Mouse (Mus musculus) liver, embryonic 15.5 days (tissue): Measurements from ENCODE around the gene Dcakd. TPM values are rescaled to one million over a fixed set of nuclear protein-coding genes. Genes with fewer than 3 reads are reported as not detected.

Source experiments
- ATAC-seq: fragments of 200-750 bp; cut with Nextera tagmentation; 2 replicates; pipeline ENCODE4 v1.8.0; 2017; ENCODE audit warnings: moderate number of reproducible peaks, mild to moderate bottlenecking, moderate library complexity; ENCODE audit not compliant: insufficient read depth
- H3K27ac ChIP-seq: fragments of 300-500 bp; sonication (generic); replicated peaks from 2 replicates; pipeline ENCODE4 v1.5.1; 2015; ENCODE audit warnings: mild to moderate bottlenecking, inconsistent platforms
- H3K27me3 ChIP-seq: fragments of 300-500 bp; sonication (generic); 2 replicates; pipeline ENCODE4 v1.6.1; 2015; ENCODE audit warnings: mild to moderate bottlenecking, inconsistent platforms
- H3K36me3 ChIP-seq: fragments of 300-500 bp; sonication (generic); replicated peaks from 2 replicates; pipeline ENCODE4 v1.6.1; 2015; ENCODE audit warnings: moderate library complexity, mild to moderate bottlenecking, inconsistent platforms
- H3K4me1 ChIP-seq: fragments of 300-500 bp; sonication (generic); replicated peaks from 2 replicates; pipeline ENCODE4 v1.6.1; 2015; ENCODE audit warnings: inconsistent platforms
- H3K4me2 ChIP-seq: fragments of 300-500 bp; sonication (generic); 2 replicates; pipeline ENCODE4 v1.6.1; 2015; ENCODE audit warnings: moderate library complexity, mild to moderate bottlenecking, inconsistent platforms
- H3K4me3 ChIP-seq: fragments of 300-500 bp; sonication (generic); replicated peaks from 2 replicates; pipeline ENCODE4 v1.5.1; 2015; ENCODE audit warnings: mild to moderate bottlenecking, inconsistent platforms
- H3K9ac ChIP-seq: fragments of 300-500 bp; sonication (generic); 2 replicates; pipeline ENCODE4 v1.6.1; 2015; ENCODE audit warnings: moderate library complexity, mild to moderate bottlenecking, inconsistent platforms
- H3K9me3 ChIP-seq: fragments of 300-500 bp; sonication (generic); replicated peaks from 2 replicates; pipeline ENCODE4 v1.6.1; 2016; ENCODE audit warnings: inconsistent platforms
- WGBS: fragments of 180-500 bp; shearing (Covaris S2); methylation state at CpG from one replicate; pipeline ENCODE4 v1.1.7; 2015; ENCODE audit warnings: mixed read lengths; ENCODE audit not compliant: insufficient replicate concordance; 5-methylcytosine and 5-hydroxymethylcytosine counted together
- polyA plus RNA-seq: library from polyadenylated mRNA; unstranded; fragments of >200 nt; fragmentation: Nextera tagmentation; extraction: Ambion mirVana; gene quantifications from 2 replicates; pipeline ENCODE4 v1.2.1, GENCODE M21; 2015

The Dcakd gene
- polyA plus RNA-seq, 1 experiment from 2014 or later: 28.7 TPM

DNA sequence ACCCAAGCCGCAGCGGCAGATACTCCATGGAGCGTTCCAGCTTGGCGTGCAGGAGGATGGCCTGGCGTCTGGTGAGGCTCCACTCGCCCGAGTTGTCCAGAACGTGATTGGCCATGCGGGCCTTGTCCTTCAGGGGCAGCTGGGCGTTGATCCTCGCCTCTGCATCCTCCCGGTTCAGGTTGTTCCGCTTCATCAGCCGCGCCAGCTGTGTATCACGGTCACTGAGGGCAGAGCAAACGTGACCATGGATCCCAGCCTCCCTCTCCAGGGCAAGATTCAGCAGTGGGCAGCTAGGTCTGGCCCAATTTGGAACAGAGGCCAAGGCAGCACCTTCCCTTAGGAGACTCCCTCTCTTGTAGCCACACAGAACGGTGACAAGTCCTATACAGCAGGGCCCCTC is 33.2 kb downstream of the Dcakd start:
- 89% methylated on average over 18 of the region's 18 CpGs for WGBS
- Histone ChIP-seq H3K4me2 (no peak overlapping the region), H3K27ac (no peak overlapping the region), H3K9me3 (no peaks in the 10 kb centered on the region), H3K27me3 (peaks cover 31% of the 10 kb centered on the region), H3K9ac (no peak overlapping the region), H3K36me3 (peaks cover 39% of the 10 kb centered on the region), H3K4me3 (no peak overlapping the region), H3K4me1 (peaks cover 22% of the 10 kb centered on the region)
- no peak for ATAC-seq

DNA sequence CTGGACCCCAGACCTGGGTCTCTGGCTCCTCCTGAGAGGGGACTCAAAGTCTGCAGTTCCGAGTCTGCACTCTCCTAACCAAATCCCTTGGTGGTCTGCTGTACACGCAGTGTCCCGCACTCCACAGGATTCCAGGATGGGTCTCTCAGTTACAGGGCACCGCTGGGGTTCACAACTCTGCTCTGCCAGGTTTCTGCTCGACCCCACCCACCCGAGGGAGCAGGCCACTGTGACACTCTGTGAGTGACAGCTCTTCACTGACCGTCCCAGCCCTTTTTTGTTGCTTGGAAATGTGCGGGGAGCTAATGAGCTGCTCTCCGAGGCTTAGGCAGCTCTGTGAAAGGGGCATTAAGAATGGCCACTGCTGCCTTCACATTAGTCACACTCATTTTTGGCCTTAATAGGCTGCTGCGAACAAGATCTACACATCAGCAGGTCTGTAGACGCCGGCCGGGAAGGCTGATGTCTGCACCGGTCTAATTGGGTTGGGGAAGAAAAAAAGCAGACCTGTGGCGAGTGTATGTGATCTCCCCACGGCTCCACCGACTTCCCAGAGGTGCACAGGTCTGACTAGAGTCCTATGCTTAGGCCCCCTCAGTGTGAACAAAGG is 34.6 kb downstream of the Dcakd start:
- Histone ChIP-seq H3K9ac (no peak overlapping the region), H3K36me3 (peaks cover 33% of the 10 kb centered on the region), H3K4me3 (no peak overlapping the region), H3K27me3 (peaks cover 46% of the 10 kb centered on the region), H3K4me2 (no peak overlapping the region), H3K4me1 (peaks cover 17% of the 10 kb centered on the region), H3K27ac (no peak overlapping the region), H3K9me3 (no peaks in the 10 kb centered on the region)
- WGBS: 66% methylated on average over 17 of the region's 17 CpGs
- no peak for ATAC-seq

DNA sequence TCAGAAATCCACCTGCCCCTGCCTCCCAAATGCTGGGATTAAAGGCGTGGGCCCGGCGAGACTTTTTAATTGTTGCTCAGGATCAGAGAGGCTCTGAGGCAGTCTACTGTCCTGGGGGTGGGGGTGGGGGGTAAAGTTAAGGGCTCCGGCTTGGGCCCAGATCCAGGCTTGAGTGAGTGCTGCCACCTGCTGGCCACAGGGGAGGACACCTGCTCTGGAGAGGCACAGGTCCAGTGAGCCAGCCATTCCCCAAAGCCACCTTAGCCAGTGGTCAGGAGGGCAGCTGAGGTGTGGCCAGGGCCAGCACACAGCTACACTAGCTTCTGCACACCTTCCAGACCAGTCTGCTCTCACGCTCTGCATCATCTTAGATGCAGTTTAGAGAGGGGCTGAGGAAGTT is 35.2 kb downstream of the Dcakd start:
- Histone ChIP-seq H3K27ac (no peak overlapping the region), H3K9ac (no peak overlapping the region), H3K4me1 (peaks cover 11% of the 10 kb centered on the region), H3K4me3 (no peak overlapping the region), H3K4me2 (no peak overlapping the region), H3K27me3 (peaks cover 52% of the 10 kb centered on the region), H3K9me3 (no peaks in the 10 kb centered on the region), H3K36me3 (peaks cover 31% of the 10 kb centered on the region)
- 4% methylated on average over 5 of the region's 5 CpGs for whole genome bisulfite sequencing
- 0 out of 2 replicates have a peak, but pooled peaks have one; percentile 17 for ATAC-seq

DNA sequence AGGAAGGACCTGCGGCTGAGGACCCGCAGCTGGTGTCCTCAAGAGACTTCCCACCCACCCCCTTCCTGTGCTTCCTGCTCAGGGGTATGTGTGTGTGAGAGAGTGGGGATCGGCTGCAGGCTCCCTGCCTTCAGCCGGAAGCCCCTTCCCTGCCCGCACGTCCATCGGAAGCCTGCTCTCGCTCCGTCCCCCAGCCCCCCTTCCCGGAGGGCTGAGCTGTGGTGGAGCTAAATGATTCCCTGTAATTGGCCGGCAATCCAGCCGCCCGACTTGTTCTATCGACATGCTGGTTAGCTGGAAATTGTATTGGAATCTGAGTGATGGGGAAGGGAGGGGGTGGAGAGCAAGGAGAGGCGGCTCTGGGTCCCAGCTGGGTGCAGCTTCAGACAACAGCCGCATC is 36.5 kb downstream of the Dcakd start:
- no peak for ATAC-seq
- H3K27me3 ChIP-seq: peaks cover 61% of the 10 kb centered on the region
- H3K9ac ChIP-seq: no peak overlapping the region
- no peak overlapping the region for H3K27ac ChIP-seq
- 4% methylated on average over 16 of the region's 16 CpGs for WGBS
- H3K4me1 ChIP-seq: peaks cover 5% of the 10 kb centered on the region; the same call in 1 of the 2 replicates
- peaks cover 21% of the 10 kb centered on the region for H3K36me3 ChIP-seq
- peak overlapping the region; percentile 1; the same call in 1 of the 2 replicates for H3K4me2 ChIP-seq
- H3K4me3 ChIP-seq: no peak overlapping the region
- H3K9me3 ChIP-seq: no peaks in the 10 kb centered on the region

DNA sequence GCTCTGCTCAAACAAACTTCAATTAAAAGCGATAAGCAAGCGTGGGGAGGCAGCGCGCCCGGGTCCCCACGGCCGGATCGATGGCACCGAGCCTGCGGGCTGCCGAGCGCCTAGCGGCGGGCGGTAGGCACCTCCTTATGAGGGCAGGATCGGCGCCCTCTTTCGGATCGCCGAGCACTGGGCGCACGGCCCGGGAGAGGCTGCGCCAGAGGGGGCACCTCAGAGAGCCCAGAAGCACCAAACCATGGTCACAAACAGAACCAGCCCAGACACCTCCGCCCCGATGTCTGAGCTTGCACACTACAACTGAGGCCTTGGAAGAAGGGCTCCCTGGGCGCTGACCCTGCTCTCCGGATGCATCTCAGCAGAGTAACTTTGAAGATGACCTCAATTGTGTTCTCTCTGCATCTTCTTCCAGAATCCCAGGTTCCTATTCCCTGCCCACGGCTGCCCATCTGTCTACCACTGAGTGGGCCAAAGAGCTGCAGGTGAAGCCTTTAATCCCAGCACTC is 37.9 kb downstream of the Dcakd start:
- H3K9ac ChIP-seq: no peak overlapping the region
- 2% methylated on average over 29 of the region's 29 CpGs for WGBS

DNA sequence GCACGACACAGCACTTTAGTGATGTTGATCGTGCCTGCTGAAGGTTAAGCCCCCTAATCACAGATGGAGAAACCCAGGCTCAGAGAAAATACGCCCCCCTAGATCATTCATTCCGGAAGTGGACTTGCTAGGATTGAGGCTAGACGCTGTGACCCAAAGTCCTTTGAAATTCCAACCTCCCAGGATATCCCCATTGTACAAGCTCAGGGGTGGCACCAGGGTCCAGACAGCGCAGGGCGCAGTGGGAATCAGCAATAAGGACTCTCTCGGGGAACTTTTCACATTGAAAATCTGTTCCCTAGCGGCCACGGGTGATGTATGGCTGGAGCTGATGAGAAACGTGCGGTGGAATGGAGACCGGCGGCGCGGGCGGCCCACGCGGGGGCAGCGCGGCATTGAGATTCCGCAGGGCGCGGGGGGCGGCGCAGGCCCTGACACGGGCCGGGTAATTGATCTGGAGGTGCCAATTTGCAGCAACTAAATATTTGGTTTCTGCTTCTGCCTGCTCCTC is 38.4 kb downstream of the Dcakd start:
- peaks cover 5% of the 10 kb centered on the region; the same call in 1 of the 2 replicates for H3K4me1 ChIP-seq
- H3K4me2 ChIP-seq: peak overlapping the region; percentile 46
- H3K36me3 ChIP-seq: peaks cover 2% of the 10 kb centered on the region
- H3K27me3 ChIP-seq: peaks cover 73% of the 10 kb centered on the region
- H3K9ac ChIP-seq: no peak overlapping the region
- no peak for ATAC-seq
- H3K27ac ChIP-seq: no peak overlapping the region
- WGBS: 10% methylated on average over 28 of the region's 28 CpGs
- peak overlapping the region; percentile 29 for H3K4me3 ChIP-seq
- no peaks in the 10 kb centered on the region for H3K9me3 ChIP-seq

More for the DNA sequence above, 37.9 kb downstream of the Dcakd start:
- Histone ChIP-seq H3K36me3 (peaks cover 7% of the 10 kb centered on the region), H3K4me3 (peak overlapping the region; percentile 29), H3K4me1 (peaks cover 5% of the 10 kb centered on the region; the same call in 1 of the 2 replicates), H3K27ac (no peak overlapping the region), H3K4me2 (peak overlapping the region; percentile 46), H3K9me3 (no peaks in the 10 kb centered on the region), H3K27me3 (peaks cover 72% of the 10 kb centered on the region)
- no peak for ATAC-seq

DNA sequence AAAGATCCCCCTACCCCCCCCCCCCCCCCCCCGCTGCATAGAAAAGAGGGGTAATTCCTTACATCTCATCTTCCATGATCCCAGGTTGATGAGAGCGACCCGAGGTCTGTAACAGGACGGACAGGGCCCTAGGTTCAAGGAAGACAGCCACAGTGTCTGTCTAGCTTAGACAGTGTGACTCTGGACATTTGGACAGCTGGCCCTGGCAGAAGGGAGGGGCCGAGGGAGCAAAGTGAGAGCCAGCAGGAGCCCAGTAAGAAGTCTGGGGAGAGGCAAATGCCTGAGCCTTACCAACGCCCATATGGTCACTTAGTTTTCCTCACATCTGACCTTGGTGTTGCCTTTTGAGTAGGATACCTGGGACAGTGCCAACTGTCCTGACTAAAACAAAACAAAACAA is 43.0 kb downstream of the Dcakd start:
- Histone ChIP-seq H3K36me3 (no peaks in the 10 kb centered on the region), H3K9ac (no peak overlapping the region), H3K27me3 (peaks cover 62% of the 10 kb centered on the region), H3K4me1 (peaks cover 5% of the 10 kb centered on the region; the same call in 1 of the 2 replicates), H3K4me2 (no peak overlapping the region), H3K9me3 (no peaks in the 10 kb centered on the region), H3K27ac (no peak overlapping the region), H3K4me3 (no peak overlapping the region)
- WGBS: 40% methylated on average over 6 of the region's 6 CpGs
- ATAC-seq: no peak

DNA sequence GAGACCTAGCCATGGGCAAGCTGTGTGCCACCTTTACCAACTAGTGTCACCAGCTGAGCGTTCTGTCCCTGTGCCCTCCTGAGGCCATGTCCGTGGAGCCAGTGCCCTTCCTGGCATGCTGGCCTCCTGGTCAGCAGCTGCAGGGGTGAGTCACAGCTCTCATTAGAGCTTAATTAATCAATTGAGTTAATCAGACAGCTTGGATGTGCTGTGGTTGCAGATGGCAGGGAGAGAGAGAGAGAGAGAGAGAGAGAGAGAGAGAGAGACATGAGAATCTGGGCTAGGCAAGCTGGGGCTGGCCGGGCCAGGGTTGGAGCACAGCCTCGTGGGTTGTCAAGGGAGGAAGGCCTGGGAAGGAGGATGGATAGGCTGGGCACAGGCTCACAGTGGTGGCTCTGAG is 43.5 kb downstream of the Dcakd start:
- H3K4me2 ChIP-seq: no peak overlapping the region
- H3K36me3 ChIP-seq: no peaks in the 10 kb centered on the region
- H3K9ac ChIP-seq: no peak overlapping the region
- no peak overlapping the region for H3K27ac ChIP-seq
- no peak overlapping the region for H3K4me3 ChIP-seq
- H3K4me1 ChIP-seq: peaks cover 1% of the 10 kb centered on the region; the same call in 1 of the 2 replicates
- H3K27me3 ChIP-seq: peaks cover 57% of the 10 kb centered on the region
- 61% methylated on average over 4 of the region's 4 CpGs for WGBS
- no peaks in the 10 kb centered on the region for H3K9me3 ChIP-seq
- no peak for ATAC-seq

DNA sequence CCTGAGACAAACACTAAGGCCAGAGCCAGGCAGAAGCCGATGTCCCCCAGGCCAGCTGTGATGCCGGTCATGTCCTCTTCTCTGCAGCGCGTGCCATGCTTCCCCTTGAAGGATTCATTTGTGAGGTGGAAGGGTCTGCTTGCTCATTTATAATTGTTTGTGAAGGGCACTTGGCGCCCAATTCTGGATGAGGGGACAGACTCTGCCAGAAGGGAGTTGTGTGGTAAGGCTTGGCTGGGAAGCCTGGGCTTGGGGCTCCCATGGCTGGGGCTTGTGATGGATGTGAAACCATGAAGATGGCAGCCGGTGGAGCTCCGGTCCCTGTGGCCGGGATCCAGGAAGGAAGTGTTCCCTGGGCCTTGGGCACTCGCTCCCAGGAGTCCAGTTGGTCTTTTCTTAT is 44.0 kb downstream of the Dcakd start:
- H3K4me1 ChIP-seq: no peaks in the 10 kb centered on the region
- no peak for ATAC-seq
- H3K9ac ChIP-seq: no peak overlapping the region
- 70% methylated on average over 9 of the region's 9 CpGs for WGBS
- H3K9me3 ChIP-seq: no peaks in the 10 kb centered on the region
- H3K36me3 ChIP-seq: no peaks in the 10 kb centered on the region
- no peak overlapping the region for H3K4me3 ChIP-seq
- H3K27ac ChIP-seq: no peak overlapping the region
- H3K27me3 ChIP-seq: peaks cover 51% of the 10 kb centered on the region
- no peak overlapping the region for H3K4me2 ChIP-seq

DNA sequence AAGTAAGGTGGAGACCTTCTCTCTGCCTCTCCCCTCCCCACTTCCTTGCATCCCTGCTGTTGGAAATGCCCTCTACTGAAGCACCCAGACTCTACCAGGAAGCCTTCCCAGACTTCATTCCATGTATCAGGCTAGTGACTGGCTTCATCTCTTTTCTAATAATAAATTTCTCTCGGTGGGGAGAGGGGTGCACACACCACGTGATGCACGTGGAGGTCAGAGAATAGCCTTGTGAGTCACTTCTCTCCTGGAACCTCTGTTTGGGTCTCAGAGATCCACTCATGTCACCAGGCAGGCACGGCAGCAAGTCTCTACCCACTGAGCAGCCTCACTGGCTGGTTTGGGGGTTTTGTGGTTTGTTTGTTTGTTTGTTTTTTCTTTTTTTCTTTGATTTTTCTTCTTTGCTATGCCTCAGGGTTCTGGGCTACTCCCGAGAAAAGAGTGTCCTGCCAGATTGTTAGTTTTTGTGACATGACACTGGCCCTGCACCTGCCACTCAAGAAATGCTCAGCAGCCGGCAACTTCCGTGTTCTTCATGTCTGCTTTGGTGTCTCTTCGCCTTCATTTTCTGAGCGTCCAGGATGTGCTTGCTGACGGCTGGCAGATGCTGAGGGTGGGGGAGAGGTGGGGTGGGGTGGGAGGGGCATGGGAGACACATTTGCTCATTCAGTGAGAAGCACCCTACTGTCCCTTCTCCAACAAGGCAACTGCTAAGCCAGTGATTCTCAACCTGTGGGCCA is 46.8 kb downstream of the Dcakd start:
- Histone ChIP-seq H3K27me3 (peaks cover 27% of the 10 kb centered on the region), H3K36me3 (no peaks in the 10 kb centered on the region), H3K9me3 (no peaks in the 10 kb centered on the region), H3K4me3 (no peak overlapping the region), H3K9ac (no peak overlapping the region), H3K4me1 (no peaks in the 10 kb centered on the region), H3K27ac (no peak overlapping the region), H3K4me2 (no peak overlapping the region)
- ATAC-seq: no peak
- 45% methylated on average over 10 of the region's 10 CpGs for WGBS

DNA sequence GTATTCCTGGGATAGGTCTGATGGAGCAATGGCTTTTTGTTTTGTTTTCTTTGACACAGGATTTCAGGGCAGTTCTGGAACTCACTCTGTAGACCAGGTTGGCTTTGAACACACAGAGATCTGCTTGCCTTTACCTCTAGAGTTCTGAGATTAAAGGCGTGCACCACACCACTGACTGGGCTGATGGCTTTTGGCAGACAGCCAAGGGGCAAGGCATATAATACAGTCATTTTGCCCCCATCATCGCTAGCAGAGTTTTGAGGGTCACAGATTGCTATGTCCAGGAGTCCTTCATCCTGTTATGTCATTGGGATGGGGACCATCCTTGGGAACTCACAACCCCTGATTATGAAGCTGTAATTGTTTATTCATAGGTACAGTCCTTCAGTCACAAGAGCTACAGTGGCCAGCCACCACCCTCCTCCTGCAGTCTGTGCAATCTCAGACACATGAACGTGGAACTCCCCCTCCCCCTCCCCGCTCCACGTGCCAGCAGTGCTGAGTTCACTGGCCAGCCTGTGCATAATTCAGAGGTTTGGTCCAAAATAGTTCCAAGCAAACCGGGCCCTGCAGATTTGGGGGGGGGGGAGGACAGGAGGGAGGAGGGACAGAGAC is 50.0 kb downstream of the Dcakd start:
- Histone ChIP-seq H3K36me3 (no peaks in the 10 kb centered on the region), H3K9ac (no peak overlapping the region), H3K27me3 (peaks cover 21% of the 10 kb centered on the region), H3K4me3 (no peak overlapping the region), H3K4me1 (no peaks in the 10 kb centered on the region), H3K27ac (no peak overlapping the region), H3K9me3 (no peaks in the 10 kb centered on the region), H3K4me2 (no peak overlapping the region)
- no peak for ATAC-seq
- 34% methylated on average over 6 of the region's 6 CpGs for WGBS
